Mouse (Mus musculus) ES-E14 (cell line): ENCODE data around the gene Gm11034. TPM values are rescaled to one million over a fixed set of nuclear protein-coding genes. Genes with fewer than 3 reads are reported as not detected.
A peak's percentile ranks its signal among the peaks of the same experiment; 100 is the strongest.

Source experiments
- DNase-seq: peaks from one replicate; pipeline ENCODE4 v3.0.0-alpha.2; 2013; ENCODE audit warnings: low read depth, low spot score
- H3K27ac ChIP-seq: 2 replicates; pipeline ENCODE4 v1.5.1; 2012; ENCODE audit warnings: low read depth, mild to moderate bottlenecking, low read length, moderate library complexity, mixed read lengths; ENCODE audit not compliant: poor library complexity, insufficient read depth, severe bottlenecking
- H3K36me3 ChIP-seq: 2 replicates; pipeline ENCODE4 v1.6.1; 2012; ENCODE audit warnings: mild to moderate bottlenecking, low read length, moderate library complexity, mixed read lengths; ENCODE audit not compliant: control insufficient read depth, poor library complexity, insufficient read depth, severe bottlenecking
- H3K4me1 ChIP-seq, 2 experiments: fragments of 150-350 bp in 1 of 2; sonication (generic) in 1 of 2; 2 replicates each; pipeline ENCODE4 v1.6.1; 2012; ENCODE audit warnings: low read length in 2 of 2, mild to moderate bottlenecking in 1 of 2, mixed read lengths in 1 of 2; ENCODE audit not compliant: control insufficient read depth in 2 of 2, insufficient read depth in 2 of 2, poor library complexity in 1 of 2
- H3K4me3 ChIP-seq, 2 experiments: fragments of 150-350 bp in 1 of 2; sonication (generic) in 1 of 2; 2 replicates each; pipeline ENCODE4 v1.5.1; 2012; ENCODE audit warnings: low read length in 2 of 2, low read depth in 1 of 2, mild to moderate bottlenecking in 1 of 2, mixed read lengths in 1 of 2; ENCODE audit not compliant: insufficient read depth in 1 of 2, poor library complexity in 1 of 2, severe bottlenecking in 1 of 2
- H3K9ac ChIP-seq: 2 replicates; pipeline ENCODE4 v1.6.1; 2012; ENCODE audit warnings: low read depth, mild to moderate bottlenecking, low read length, mixed read lengths; ENCODE audit not compliant: poor library complexity, insufficient read depth, severe bottlenecking
- H3K9me3 ChIP-seq: fragments of 150-350 bp; sonication (generic); 2 replicates; pipeline ENCODE4 v1.6.1; 2012; ENCODE audit warnings: low read depth, mild to moderate bottlenecking, low read length; ENCODE audit not compliant: control insufficient read depth, insufficient read depth
- CHD2 ChIP-seq: IDR thresholded peaks from 2 replicates; pipeline ENCODE4 v1.6.1; 2014; ENCODE audit warnings: mild to moderate bottlenecking, low read depth, low read length, inconsistent platforms
- HCFC1 ChIP-seq: IDR thresholded peaks from 2 replicates; pipeline ENCODE4 v1.6.1; 2012; ENCODE audit warnings: low read length, inconsistent platforms, borderline replicate concordance; ENCODE audit not compliant: insufficient read depth
- MAFK ChIP-seq: IDR thresholded peaks from 2 replicates; pipeline ENCODE4 v1.6.1; 2014; ENCODE audit warnings: mild to moderate bottlenecking, low read depth, low read length, inconsistent platforms; ENCODE audit not compliant: insufficient read depth
- ZC3H11A ChIP-seq: IDR thresholded peaks from 2 replicates; pipeline ENCODE4 v1.6.1; 2012; ENCODE audit warnings: low read depth, mild to moderate bottlenecking, inconsistent platforms, low read length, borderline replicate concordance
- ZNF384 ChIP-seq: IDR thresholded peaks from 2 replicates; pipeline ENCODE4 v1.6.1; 2012; ENCODE audit warnings: low read depth, low read length, inconsistent platforms
- in situ Hi-C, 2 experiments: fragments of 600-800 bp; cut with MboI; formaldehyde crosslinking; loops; one replicate each; pipeline ENCODE4 v1.15.1; 2025; ENCODE audit warnings: low sequenced_read_pairs in 2 of 2, inconsistent platforms in 1 of 2; ENCODE audit not compliant: unreplicated experiment in 2 of 2
- total RNA-seq: library from RNA; depleted of rRNA; stranded (reverse); fragments of 300-350 nt; gene quantifications from 2 replicates; pipeline ENCODE4 v1.2.3, GENCODE M21; 2012; rRNA removed

Gene Gm11034
- total RNA-seq: not detected in 2 replicates

- Histone ChIP-seq H3K9me3 (no peaks in the 10 kb centered on the region), H3K9ac (no peak within 1 kb of the TSS), H3K36me3 (no peaks in the 10 kb centered on the region), H3K4me3 (no peak within 1 kb of the TSS), H3K27ac (no peak within 1 kb of the TSS), H3K4me1 (no peaks in the 10 kb centered on the region)
- TF ChIP-seq ZNF384 (no peak), HCFC1 (no peak), ZC3H11A (no peak), CHD2 (no peak), MAFK (no peak)
- no peak for DNase-seq
- in situ Hi-C loops: no loop called here
These were observed at the start of gene Gm11034 for GRCm38 (mm10) chr8:72213536-72213935. Gene Gm11034 (minus strand): TSS chr8:72213636.

- H3K27ac ChIP-seq: no peak overlapping the region
- no peak for DNase-seq
- peaks cover under 1 to 2% of the 10 kb centered on the region in 2 experiments; a peak in 2 of 4 replicates for H3K4me1 ChIP-seq
- H3K36me3 ChIP-seq: no peaks in the 10 kb centered on the region
- H3K9ac ChIP-seq: no peak overlapping the region
- no peak for TF ChIP-seq HCFC1
- TF ChIP-seq CHD2: no peak
- TF ChIP-seq MAFK: no peak
- TF ChIP-seq ZC3H11A: no peak
- no peak for TF ChIP-seq ZNF384
- no peak overlapping the region for H3K4me3 ChIP-seq
- in situ Hi-C loops: loop anchor here in 1 of 2 experiments (10.0 kb wide), 1 partner anchor 102 kb away; no protein-coding TSS in a partner anchor
- H3K9me3 ChIP-seq: no peaks in the 10 kb centered on the region
These were observed 49.3 kb upstream of the Gm11034 start for GRCm38 (mm10) chr8:72262756-72263155.

GRCm38 (mm10) chr8:72261872-72262271, 48.4 kb upstream of the Gm11034 start:
- no peak overlapping the region for H3K27ac ChIP-seq
- no peak overlapping the region for H3K4me3 ChIP-seq
- TF ChIP-seq ZC3H11A: no peak
- DNase-seq: no peak
- H3K36me3 ChIP-seq: peaks cover 3% of the 10 kb centered on the region; the same call in 1 of the 2 replicates
- H3K9me3 ChIP-seq: no peaks in the 10 kb centered on the region
- peaks cover 0 to 2% of the 10 kb centered on the region in 2 experiments; a peak in 2 of 4 replicates for H3K4me1 ChIP-seq
- H3K9ac ChIP-seq: no peak overlapping the region
- in situ Hi-C loops: loop anchor here in 1 of 2 experiments (10.0 kb wide), 1 partner anchor 103 kb away; no protein-coding TSS in a partner anchor

- H3K36me3 ChIP-seq: peaks cover 3% of the 10 kb centered on the region; the same call in 1 of the 2 replicates
- H3K4me3 ChIP-seq: no peak overlapping the region
- no peak overlapping the region for H3K9ac ChIP-seq
- H3K27ac ChIP-seq: no peak overlapping the region
- in situ Hi-C loops: loop anchor here in 1 of 2 experiments (10.0 kb wide), 1 partner anchor 103 kb away; no protein-coding TSS in a partner anchor
- DNase-seq: no peak
- TF ChIP-seq ZC3H11A: no peak
- TF ChIP-seq ZNF384: no peak
- TF ChIP-seq CHD2: no peak
- TF ChIP-seq MAFK: no peak
- no peak for TF ChIP-seq HCFC1
- no peaks in the 10 kb centered on the region for H3K9me3 ChIP-seq
- H3K4me1 ChIP-seq: peaks cover 0 to 2% of the 10 kb centered on the region in 2 experiments; a peak in 2 of 4 replicates
These were observed 48.0 kb upstream of the Gm11034 start for GRCm38 (mm10) chr8:72261431-72261830.

GRCm38 (mm10) chr8:72261019-72261418, 47.6 kb upstream of the Gm11034 start:
- Histone ChIP-seq H3K4me1 (peaks cover 0 to 2% of the 10 kb centered on the region in 2 experiments; a peak in 2 of 4 replicates), H3K9ac (no peak overlapping the region), H3K27ac (no peak overlapping the region), H3K4me3 (no peak overlapping the region), H3K9me3 (no peaks in the 10 kb centered on the region), H3K36me3 (peaks cover 3% of the 10 kb centered on the region; the same call in 1 of the 2 replicates)
- peak; percentile 42 for DNase-seq
- TF ChIP-seq HCFC1 (no peak), CHD2 (no peak), ZC3H11A (peak; percentile 99), ZNF384 (no peak)
- in situ Hi-C loops: loop anchor here in 1 of 2 experiments (10.0 kb wide), 1 partner anchor 104 kb away; no protein-coding TSS in a partner anchor
